Mouse (Mus musculus): ENCODE measurements at regions not wholly inside any gene's neighbourhood (a gene's known extent, or its start where the extent isn't known, plus 50 kb on each side); places are given as distances from the start of the nearest gene placed in this dataset.
"Not testable (repeated sequence)": the region's sequence is repeated elsewhere in the genome, so short reads cannot be mapped to it uniquely, and the experiment has no call there.

GRCm38 (mm10) chr17:83049972-83050535 is 165.0 kb upstream of the Pkdcc start:
- no peak for DNase-seq

GRCm38 (mm10) chr17:83050591-83051197 is 164.4 kb upstream of the Pkdcc start:
- DNase-seq: peak; percentile 54

- no peak for DNase-seq
Observed at GRCm38 (mm10) chr17:83052613-83053140, 162.4 kb upstream of the Pkdcc start.

- DNase-seq: no peak
Observed at GRCm38 (mm10) chr17:83057832-83058231, 157.3 kb upstream of the Pkdcc start.

- DNase-seq: peak; percentile 50
Observed at GRCm38 (mm10) chr17:83061843-83062242, 153.2 kb upstream of the Pkdcc start.

GRCm38 (mm10) chr17:83063848-83064247 is 151.2 kb upstream of the Pkdcc start:
- DNase-seq: no peak

- DNase-seq: not testable (repeated sequence)
Observed at GRCm38 (mm10) chr17:83064376-83064775, 150.7 kb upstream of the Pkdcc start.

GRCm38 (mm10) chr17:83069246-83069645 is 145.8 kb upstream of the Pkdcc start:
- no peak for DNase-seq

GRCm38 (mm10) chr17:83071746-83072145 is 143.3 kb upstream of the Pkdcc start:
- no peak for DNase-seq

GRCm38 (mm10) chr17:83072175-83072574 is 142.9 kb upstream of the Pkdcc start:
- no peak for DNase-seq

GRCm38 (mm10) chr17:83074893-83075292 is 140.2 kb upstream of the Pkdcc start:
- no peak for DNase-seq

- DNase-seq: peak; percentile 70
Observed at GRCm38 (mm10) chr17:83077737-83078600, 137.1 kb upstream of the Pkdcc start.

- peak; percentile 64 for DNase-seq
Observed at GRCm38 (mm10) chr17:83078601-83079360, 136.3 kb upstream of the Pkdcc start.

GRCm38 (mm10) chr17:83079361-83079685 is 135.8 kb upstream of the Pkdcc start:
- no peak for DNase-seq

GRCm38 (mm10) chr17:83081729-83082128 is 133.4 kb upstream of the Pkdcc start:
- DNase-seq: no peak

GRCm38 (mm10) chr17:83083521-83083920 is 131.6 kb upstream of the Pkdcc start:
- no peak for DNase-seq

GRCm38 (mm10) chr17:83085792-83086475 is 129.2 kb upstream of the Pkdcc start:
- no peak for DNase-seq

- no peak for DNase-seq
Observed at GRCm38 (mm10) chr17:83086703-83087102, 128.4 kb upstream of the Pkdcc start.

- no peak for DNase-seq
Observed at GRCm38 (mm10) chr17:83088471-83088870, 126.6 kb upstream of the Pkdcc start.

- DNase-seq: no peak
Observed at GRCm38 (mm10) chr17:83089856-83090692, 125.0 kb upstream of the Pkdcc start.

GRCm38 (mm10) chr17:83093862-83094261 is 121.2 kb upstream of the Pkdcc start:
- DNase-seq: no peak

GRCm38 (mm10) chr17:83096451-83096850 is 118.6 kb upstream of the Pkdcc start:
- no peak for DNase-seq
